Mouse (Mus musculus) urinary bladder, postnatal 36 days (tissue): ENCODE data around the gene Slc17a6.

Experiments used
- DNase-seq, 2 experiments: peaks; one replicate each; pipeline ENCODE4 v3.0.0; 2022; ENCODE audit warnings: low spot score in 2 of 2, mixed read lengths in 1 of 2

The Slc17a6 gene

DNA sequence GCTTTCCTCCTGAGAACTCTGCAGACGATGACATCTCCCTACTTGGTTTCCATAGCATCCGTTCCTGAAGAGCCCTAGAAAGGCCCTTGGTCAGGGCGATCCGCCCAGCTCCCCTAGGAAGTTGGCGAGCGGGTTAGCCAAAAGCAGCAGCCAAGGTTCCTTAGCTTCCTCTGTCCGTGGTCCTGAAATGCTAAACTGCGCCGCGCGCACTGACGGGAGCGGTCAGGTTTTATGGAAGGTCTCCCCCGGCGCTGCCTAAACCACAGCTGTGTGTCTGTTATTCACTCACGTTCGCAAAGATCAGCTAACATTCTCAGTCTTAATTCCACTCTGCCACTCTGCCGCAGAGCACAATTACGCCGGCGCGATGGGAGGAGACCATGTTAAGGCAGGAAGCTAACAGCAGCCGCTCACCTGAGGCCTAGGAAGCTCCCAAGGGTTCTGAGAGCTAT lies at the start of gene Slc17a6:
Gene Slc17a6 (plus strand): TSS at position 313 of the 452 bp plus-strand sequence.
- DNase-seq: peak in 1 of 2 experiments; percentile 33

DNA sequence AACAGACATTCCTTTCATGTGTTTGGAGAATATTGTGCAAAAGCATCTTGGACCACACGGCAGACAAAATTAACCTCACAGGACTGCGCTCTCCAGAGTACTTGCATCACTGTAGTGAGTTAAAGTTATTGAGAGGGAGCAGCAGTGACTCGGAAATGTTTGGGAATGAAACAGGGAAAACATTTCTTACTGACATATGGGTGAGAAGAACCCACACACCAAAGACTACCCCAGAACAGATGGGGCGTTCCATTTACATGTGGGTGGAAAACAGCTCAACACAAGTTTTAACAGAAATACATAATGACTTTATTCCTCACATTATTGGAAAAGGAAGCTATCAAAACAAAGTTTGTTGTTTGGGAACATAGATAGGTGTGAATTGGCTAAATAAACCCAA lies 21.8 kb upstream of the Slc17a6 start:
- no peak for DNase-seq

DNA sequence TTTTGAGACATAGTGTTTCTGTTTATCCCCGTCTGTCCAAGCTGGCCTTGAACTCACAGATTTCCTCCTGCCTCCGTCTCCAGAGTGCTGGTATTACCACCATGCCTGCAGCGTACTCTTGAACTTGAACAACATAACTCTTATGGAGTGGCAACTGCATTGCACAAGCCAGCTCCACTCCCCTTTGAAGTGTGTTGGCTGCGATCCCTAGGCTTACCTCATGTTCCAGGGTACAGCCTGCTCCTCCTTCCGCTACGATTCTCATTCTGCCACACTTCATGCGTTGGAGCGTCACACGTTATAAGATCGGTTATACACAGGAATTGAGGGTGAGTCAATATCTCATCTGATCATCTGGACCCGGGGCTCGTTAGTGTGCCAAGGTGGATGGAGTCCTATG lies 18.1 kb upstream of the Slc17a6 start:
- no peak for DNase-seq

DNA sequence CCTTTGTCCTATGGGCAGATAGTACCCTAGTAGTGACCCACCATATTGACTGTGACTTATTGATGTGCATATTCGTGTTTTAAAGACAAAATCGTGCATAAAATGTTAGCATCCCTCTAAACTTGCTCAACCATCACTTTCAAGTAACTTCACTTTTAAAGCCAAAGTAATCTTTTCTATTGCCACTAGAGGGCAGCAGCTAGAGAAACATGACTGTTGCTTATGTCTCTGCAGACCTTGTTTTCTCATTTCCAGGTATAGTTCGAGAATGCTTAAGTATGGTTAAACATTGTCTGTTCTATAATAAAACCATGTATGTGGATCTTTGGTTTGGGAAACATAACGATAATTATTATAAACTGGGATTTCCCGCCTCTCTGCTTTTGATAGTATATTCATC lies 7.4 kb upstream of the Slc17a6 start:
- DNase-seq: no peak

DNA sequence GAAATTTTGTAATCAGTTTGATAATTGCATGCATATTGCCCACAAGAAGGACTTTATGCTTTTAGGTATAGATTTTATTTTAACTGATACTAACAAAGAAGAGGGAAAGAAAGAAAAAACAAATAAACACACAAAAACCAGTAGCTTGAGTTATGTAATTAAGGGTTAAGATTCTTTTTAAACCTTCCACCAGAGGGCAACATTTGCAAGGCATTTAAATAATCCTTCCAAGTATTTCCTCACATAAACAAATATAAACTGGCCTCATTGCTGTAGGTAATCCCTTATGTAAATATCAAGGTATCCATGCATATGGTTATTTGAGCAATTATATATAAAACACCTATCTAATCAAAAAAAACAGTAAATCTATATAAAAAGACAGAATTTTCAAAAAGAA lies 3.9 kb upstream of the Slc17a6 start:
- no peak for DNase-seq

DNA sequence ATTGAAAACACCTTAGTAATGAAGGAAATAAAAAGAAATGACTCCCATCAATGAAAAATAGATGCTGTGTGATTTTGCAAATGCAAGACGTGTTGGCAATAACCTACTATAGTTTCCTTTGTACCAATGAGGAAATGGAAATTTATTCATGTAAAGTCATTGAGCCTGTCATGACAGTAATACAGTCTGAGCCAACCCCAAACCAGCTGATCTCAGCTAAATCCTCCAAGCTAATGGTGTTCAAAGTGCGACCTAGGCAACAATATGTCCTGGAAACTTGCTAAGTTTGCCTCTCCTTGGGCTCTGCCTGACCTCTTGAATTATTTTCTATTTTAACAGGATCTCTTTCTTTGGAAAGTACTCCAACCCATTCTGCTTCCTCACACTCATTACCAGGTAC lies 3.4 kb upstream of the Slc17a6 start:
- DNase-seq: no peak

DNA sequence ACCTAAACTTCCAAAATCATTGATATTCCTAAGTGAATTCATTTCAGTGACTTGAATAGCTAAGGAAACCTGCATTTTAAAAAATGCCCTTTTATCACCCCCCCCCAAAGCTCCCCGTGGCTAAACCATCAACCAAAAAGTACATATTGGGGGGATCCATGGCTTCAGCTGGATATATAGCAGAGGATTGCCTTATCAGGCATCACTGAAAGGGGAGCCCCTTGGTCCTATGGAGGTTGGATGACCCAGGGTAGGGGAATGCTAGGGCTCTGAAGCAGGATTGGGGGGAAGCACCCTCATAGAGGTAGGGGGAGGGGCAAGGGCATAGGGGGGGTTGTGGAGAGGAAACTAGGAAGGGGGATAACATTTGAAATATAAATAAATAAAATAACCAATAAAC lies 1.8 kb upstream of the Slc17a6 start:
- DNase-seq: no peak

DNA sequence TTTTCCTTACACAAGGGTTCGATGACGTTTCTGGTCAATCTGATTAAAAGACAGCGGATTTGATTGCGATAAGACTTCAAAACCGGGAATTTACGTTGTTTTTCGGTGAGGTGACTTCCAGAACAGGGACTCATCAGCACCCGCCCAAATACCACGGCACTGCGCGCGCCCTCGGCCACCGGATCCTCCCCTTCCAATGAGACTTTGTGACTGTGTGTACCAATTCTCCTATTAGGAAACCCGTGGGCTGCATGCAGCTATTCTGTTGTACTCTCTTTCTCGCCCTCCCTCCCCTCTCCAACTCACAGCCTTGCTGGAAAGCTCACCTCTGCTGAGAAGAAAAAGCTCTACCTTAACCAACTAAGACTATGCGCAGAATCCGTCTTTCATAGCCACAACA lies 390 bp downstream of the Slc17a6 start:
- DNase-seq: no peak

DNA sequence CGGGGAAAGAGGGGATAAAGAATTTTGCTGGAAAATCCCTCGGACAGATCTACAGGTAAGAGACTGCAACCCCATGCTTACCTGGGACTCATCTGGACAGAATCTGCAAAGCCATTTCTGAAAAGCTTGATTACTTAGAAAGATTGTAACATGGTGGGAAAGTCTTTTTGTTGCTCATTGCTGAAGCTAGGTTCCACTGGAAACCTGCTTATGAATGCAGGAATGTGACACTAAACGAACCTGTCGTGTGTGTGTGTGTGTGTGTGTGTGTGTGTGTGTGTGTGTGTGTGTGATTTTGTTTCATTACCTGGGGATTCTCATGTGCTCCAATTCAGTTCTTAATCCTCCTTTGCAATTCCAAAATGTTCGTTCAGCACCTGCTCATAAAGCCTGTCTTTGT lies 860 bp downstream of the Slc17a6 start:
- DNase-seq: no peak

DNA sequence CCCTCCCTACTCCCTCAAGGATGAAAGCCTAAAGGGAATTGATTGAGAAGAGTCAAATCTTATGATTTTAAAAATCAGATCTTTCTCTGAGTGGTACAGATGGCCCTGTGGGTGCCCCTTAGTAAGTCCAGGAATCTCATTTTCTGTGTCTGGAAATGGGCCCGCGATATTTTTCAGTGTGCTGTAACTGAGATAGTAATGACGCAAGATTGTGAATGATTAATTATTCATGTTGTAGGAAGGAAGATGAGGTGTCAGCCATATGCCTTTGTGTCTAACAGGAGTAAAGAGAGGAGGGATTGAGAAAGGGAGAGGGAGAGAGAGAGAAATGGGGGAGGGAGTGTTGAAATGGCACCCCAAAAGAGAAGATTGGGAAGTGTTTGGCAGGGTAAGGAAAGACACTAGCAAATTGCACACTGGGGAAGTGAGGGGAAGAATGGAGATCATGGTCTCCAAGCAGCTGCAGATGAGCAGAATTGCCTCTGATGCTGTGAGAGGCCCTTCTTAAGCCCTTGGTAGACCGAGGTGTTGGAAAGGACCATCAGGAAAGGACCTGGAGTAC lies 2.6 kb downstream of the Slc17a6 start:
- no peak for DNase-seq

DNA sequence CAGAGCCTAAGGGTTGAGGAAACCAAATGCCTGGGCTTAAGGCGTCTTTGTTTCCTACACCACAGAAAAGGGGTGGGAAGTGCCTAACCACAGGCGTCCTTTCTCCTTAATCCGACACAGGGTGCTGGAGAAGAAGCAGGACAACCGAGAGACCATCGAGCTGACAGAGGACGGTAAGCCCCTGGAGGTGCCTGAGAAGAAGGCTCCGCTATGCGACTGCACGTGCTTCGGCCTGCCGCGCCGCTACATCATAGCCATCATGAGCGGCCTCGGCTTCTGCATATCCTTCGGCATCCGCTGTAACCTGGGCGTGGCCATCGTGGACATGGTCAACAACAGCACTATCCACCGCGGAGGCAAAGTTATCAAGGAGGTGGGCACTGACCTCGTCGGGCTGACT lies 3.4 kb downstream of the Slc17a6 start:
- DNase-seq: no peak

DNA sequence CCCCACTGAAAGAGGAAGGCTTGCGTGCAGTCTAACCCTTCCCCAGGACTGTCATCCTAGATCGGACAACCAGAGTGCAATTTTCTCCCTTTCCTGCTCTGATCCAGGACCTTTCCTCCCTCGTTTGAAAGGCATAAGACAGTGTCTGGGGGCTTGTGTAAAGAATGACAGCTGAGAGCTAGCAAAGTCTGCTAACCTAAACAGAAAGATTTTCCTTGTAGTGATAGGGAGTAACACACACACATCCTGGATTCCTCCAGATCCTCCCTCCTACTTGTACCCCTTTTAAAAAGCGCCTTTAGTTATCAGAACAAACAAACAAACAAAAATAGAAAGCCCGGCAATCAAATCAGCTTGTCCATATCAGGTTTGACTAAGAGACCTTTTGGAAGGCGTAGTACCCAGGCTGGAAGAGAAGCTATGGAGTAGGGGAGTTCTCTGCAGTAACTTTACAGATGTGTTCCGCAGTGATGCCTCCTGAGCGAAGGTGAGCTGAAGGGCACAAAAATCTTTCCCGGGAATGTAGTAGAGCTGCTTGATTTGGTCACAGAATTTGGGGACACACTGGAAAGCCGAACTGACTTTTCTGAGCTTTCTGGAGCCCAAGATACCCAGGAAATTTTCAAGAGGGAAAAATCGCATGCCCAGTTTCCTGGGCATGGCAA lies 3.9 kb downstream of the Slc17a6 start:
- no peak for DNase-seq

DNA sequence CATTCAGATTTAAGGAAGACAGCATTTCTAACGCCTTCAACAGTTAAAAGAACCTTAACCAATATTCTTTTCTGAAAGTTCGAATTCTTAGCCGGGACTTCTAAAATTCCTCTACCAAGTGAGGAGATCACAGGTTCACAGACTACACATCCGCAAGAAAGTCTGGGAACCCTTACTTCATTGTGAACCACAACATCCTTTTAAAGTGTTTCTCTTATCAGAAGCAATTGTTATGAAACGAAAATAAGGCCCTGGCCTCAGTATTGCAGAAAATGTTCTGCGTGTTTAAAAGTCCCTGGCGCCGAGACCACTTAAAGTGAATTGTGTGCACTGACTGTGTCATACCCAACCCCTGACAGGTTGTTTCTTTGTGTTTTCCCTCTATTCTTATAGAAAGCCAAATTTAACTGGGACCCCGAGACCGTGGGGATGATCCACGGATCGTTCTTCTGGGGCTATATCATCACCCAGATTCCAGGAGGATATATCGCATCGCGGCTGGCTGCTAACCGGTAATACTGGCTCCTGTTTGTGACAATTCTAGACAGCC lies 4.7 kb downstream of the Slc17a6 start:
- no peak for DNase-seq

DNA sequence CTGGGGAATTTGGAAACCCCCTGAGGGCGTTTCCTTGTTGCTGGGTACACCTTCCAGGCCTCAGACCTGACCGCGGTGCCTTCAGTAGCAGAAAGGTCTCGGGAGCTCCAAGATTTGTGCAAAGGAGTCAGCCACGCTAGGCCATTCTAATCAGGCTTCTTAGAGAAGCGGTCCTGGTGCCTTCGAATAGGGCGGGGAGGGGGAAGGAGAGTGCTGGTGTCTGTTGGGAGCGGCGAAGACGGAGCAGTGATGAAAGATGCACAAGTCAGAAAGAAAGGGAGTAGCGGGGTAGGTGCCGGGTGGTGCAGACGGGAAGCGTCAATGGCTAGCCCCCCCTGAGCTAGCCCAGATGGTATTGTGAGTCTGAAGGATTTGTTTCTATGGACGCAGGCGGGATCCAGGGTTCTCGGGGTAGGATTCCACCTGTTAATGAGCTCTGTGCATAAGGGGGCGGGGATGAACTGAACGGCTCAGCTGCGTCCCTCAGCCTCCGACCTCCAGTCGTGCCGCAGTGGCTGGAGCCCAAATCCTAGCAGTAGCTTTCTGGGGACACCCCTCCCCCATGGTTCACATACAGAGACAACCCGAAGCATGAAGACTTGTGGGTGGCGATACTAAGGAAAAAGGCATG lies 5.3 kb downstream of the Slc17a6 start:
- no peak for DNase-seq

DNA sequence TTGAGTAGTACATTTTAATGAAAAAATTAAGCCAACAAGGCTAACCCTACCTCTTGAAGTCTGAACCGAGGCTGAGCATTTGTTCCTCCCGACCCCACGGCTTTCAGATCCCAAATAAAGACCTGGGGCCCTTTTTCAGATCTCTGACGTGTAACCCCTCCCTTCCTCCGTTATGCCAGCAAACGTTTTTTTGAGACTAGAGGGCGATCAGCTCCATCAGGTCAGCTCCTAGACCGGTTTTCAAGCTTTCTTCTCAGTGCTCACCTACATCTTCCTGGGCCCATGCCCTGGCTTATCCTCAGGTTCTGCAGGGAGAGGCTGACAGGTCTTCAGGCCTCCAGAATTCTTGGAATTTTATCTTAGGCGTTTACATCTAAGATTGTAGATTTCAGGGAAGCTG lies 5.9 kb downstream of the Slc17a6 start:
- DNase-seq: no peak

DNA sequence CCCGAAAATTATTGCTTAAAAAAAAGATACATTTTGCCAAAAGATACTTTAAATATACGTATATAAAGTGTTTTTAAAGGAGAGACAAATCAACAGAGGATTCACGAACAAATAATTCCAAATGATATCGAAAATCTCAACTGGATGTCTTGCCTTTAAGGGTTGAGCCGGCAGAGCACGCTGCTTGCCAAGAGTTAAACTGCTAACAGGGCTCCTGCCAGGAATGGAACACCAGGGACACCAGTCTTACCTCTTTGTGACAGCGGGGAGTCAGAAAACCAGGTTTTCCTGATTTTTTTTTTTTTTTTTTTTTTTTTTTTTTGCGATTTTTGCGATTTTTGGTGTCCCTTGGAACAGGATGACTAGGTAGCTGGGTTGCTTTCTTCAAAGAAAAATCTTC lies 6.5 kb downstream of the Slc17a6 start:
- no peak for DNase-seq

DNA sequence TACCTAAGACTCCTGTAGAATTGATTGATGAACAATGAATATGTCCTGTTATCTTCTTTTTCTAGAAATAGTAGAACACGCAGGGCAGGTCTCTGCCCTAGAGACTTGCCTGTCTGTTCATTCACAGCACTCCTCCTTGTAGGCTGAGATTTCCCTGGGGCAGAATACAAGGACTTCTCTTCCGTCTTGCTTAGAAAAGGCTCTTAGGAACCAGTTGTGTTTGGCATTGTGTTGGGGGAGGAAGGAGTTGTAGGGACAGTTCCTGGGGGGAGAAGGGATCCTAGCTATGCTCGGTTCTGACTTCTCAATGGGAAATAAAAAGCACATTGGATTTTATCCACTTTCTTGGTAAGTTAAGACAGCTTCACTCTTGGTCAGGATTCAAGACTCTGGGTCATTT lies 7.4 kb downstream of the Slc17a6 start:
- DNase-seq: no peak

DNA sequence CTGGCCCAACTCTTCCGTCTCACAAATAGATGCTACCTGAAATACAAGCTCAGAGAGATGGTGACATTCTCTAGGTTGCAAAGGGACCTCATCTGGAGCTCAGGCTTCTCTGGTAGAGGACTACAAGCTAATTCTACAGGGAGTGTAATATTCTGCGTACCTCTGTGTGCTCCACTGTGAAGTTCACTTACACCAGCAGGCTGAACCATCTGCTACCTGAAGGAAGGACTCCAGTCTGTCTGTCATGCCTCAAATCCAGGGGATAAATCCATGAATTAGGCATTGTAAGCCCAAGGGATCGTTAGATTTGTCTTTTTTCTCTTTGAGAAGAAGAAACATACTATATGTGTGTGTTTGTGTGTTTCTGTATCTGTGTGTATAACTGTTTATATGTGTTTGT lies 9.4 kb downstream of the Slc17a6 start:
- no peak for DNase-seq

DNA sequence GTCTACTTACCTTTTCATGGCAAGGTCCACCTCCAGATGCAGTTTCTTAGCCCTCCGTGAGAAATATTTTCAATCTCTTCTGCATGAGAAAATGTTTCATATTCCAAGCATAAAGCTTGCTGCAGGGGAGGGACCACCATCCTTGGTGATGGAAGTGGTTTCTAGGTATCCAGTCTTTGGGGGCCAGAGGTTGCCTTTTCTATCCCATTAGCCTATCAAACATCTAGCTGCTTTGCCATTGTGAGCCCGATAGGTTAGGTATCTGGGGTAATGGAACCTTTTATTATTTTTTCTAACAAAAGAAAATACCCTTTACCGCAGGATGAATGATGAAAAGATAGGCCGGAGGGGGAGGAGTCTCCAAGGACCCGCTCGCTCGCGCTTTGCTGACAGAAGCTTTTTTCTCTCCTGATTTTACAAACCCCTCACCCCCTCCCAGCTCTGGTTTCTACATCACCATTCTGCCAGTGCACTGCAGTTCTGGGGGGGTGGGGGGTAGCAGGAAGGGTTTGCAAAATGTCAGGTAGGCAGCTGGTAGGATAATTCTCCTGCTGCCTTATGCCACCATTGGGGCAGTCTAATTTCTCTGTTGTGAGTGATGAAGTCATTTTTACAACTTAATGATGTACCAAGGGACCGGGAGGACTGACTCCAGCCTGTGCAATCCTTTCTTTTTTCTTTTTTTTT lies 10.9 kb downstream of the Slc17a6 start:
- no peak for DNase-seq

DNA sequence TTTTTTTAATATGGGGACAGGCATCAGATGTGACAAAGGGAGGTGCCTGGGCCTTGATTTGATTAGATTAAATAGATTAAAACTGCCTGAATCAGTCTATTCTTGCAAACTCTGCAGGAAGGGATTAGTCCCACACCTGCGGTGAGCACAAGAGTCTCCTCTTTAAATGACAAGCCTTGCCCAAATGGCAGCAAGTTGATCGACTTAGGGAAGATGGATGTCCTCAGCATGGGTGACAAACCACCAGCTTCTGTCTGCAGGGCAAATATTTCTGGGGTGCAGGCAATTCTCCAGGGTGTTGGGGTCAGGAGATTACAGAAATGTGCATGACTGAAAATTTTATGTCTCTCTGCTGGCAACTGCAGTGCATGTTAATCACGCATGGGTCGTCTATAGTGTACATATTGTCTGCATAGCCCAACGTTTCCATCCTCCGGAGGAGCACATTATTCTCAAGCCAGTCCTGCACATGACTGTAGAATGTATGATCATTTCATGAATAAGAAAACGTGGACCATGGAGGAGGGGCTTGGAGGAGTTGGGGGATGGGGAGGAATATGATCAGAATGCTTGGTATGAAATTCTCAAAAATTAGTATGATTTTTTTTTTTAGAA lies 11.5 kb downstream of the Slc17a6 start:
- no peak for DNase-seq

DNA sequence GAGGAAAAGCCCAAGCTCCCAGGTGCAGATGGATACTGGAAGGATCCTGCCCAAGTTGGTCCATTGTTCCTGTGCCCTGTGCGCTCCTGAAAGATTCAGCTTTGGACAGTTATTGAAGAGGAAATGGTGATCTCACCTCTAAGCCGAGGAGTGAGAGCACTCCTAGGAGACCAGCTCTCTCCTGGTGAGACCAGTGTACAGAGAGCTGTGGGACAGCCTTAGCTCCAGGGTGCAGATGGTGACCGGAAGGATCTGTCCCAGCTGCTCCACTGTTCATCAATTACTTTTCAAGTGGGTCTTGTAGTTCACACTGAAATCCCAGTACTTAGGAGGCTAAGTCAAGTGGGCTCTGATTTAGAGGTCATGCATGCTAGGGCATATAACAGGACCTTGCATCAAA lies 35.3 kb downstream of the Slc17a6 start:
- no peak for DNase-seq

DNA sequence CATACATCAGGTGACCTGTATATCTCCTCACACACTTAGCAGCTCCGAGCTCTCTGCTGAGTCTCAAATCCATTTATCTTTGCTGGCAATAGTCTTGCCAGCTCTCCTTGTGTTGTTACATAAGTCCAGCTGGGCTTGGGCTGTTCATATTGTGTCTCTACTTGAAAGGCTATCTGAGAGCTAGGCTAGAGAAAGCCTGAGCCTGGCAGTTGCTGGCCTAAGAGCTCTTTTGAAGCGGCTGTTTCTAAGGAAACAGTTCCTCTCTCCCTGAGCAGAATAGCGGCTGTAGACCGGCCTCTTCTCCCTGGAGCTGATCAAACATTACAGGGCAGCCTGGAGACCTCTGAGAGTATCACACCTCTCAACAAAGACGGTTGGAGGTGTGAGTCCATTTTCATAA lies 40.6 kb downstream of the Slc17a6 start:
- DNase-seq: no peak
